Mouse (Mus musculus) neural tube, embryonic 14.5 days (tissue): ENCODE results near the gene Ttn. TPM values are rescaled to one million over a fixed set of nuclear protein-coding genes. Genes with fewer than 3 reads are reported as not detected.

Experiments
- ATAC-seq: fragments of 200-750 bp; cut with Nextera tagmentation; 2 replicates; pipeline ENCODE4 v1.8.0; 2017; ENCODE audit warnings: low read depth, mild to moderate bottlenecking, moderate TSS enrichment, moderate library complexity
- H3K27ac ChIP-seq: fragments of 300-500 bp; sonication (generic); 2 replicates; pipeline ENCODE4 v1.5.1; 2014; ENCODE audit warnings: low read depth, mild to moderate bottlenecking, control low read depth, low read length, moderate library complexity, mixed read lengths
- H3K27me3 ChIP-seq: fragments of 300-500 bp; sonication (generic); 2 replicates; pipeline ENCODE4 v1.6.1; 2014; ENCODE audit warnings: low read length; ENCODE audit not compliant: control insufficient read depth, insufficient read depth
- H3K36me3 ChIP-seq: fragments of 300-500 bp; sonication (generic); 2 replicates; pipeline ENCODE4 v1.6.1; 2014; ENCODE audit warnings: low read length, mixed read lengths; ENCODE audit not compliant: control insufficient read depth, insufficient read depth
- H3K4me1 ChIP-seq: fragments of 300-500 bp; sonication (generic); 2 replicates; pipeline ENCODE4 v1.6.1; 2014; ENCODE audit warnings: low read length; ENCODE audit not compliant: control insufficient read depth, insufficient read depth
- H3K4me2 ChIP-seq: fragments of 300-500 bp; sonication (generic); 2 replicates; pipeline ENCODE4 v1.6.1; 2014; ENCODE audit warnings: mild to moderate bottlenecking, low read depth, low read length, control low read depth
- H3K4me3 ChIP-seq: fragments of 300-500 bp; sonication (generic); 2 replicates; pipeline ENCODE4 v1.5.1; 2014; ENCODE audit warnings: low read depth, low read length, control low read depth, mixed read lengths
- H3K9ac ChIP-seq: fragments of 300-500 bp; sonication (generic); replicated peaks from 2 replicates; pipeline ENCODE4 v1.6.1; 2014; ENCODE audit warnings: low read depth, mild to moderate bottlenecking, control low read depth, low read length, mixed read lengths
- H3K9me3 ChIP-seq: fragments of 300-500 bp; sonication (generic); 2 replicates; pipeline ENCODE4 v1.6.1; 2016; ENCODE audit warnings: low read length; ENCODE audit not compliant: control insufficient read depth
- WGBS: fragments of 180-500 bp; shearing (Covaris S2); extraction: QIAGEN DNeasy Blood & Tissue Kit; methylation state at CpG from one replicate; pipeline ENCODE4 v1.1.7; 2014; 5-methylcytosine and 5-hydroxymethylcytosine counted together
- polyA plus RNA-seq: library from polyadenylated mRNA; unstranded; fragments of >200 nt; fragmentation: Nextera tagmentation; extraction: Ambion mirVana; gene quantifications from 2 replicates; pipeline ENCODE4 v1.2.1, GENCODE M21; 2014

Ttn gene
- polyA plus RNA-seq, 1 experiment from 2014 or later: 1.9 TPM

GRCm38 (mm10) chr2:76674725-76675427 lies 307.5 kb downstream of the Ttn start, which contains the start of gene Plekha3:
Plekha3 (plus strand) TSS chr2:76675281.
- no peaks in the 10 kb centered on the region for H3K27me3 ChIP-seq
- WGBS: 5% methylated on average over 44 of the region's 52 CpGs
- ATAC-seq: peak; percentile 75
- peak within 1 kb of the TSS; percentile 82 for H3K4me3 ChIP-seq
- H3K27ac ChIP-seq: peak within 1 kb of the TSS; percentile 73
- H3K4me1 ChIP-seq: peaks cover 27% of the 10 kb centered on the region
- no peaks in the 10 kb centered on the region for H3K9me3 ChIP-seq
- 0 out of 2 replicates have a peak, but pooled peaks cover 4% of the 10 kb centered on the region for H3K36me3 ChIP-seq
- H3K4me2 ChIP-seq: peak within 1 kb of the TSS; percentile 75
- peak within 1 kb of the TSS; percentile 88 for H3K9ac ChIP-seq

- Histone ChIP-seq H3K9me3 (no peaks in the 10 kb centered on the region), H3K9ac (no peak overlapping the region), H3K4me2 (peak overlapping the region; percentile 81)
Observed at GRCm38 (mm10) chr2:76673472-76674081, 308.8 kb downstream of the Ttn start.

GRCm38 (mm10) chr2:76672966-76673392 lies 309.4 kb downstream of the Ttn start, which contains the start of gene Fkbp7:
Fkbp7 (minus strand) TSS chr2:76673116.
- Histone ChIP-seq H3K27me3 (no peaks in the 10 kb centered on the region), H3K4me1 (peaks cover 27% of the 10 kb centered on the region), H3K27ac (peak within 1 kb of the TSS; percentile 82), H3K9ac (peak within 1 kb of the TSS; percentile 51), H3K4me2 (peak within 1 kb of the TSS; percentile 81), H3K36me3 (no peaks in the 10 kb centered on the region), H3K9me3 (no peaks in the 10 kb centered on the region), H3K4me3 (peak within 1 kb of the TSS; percentile 40)
- peak; percentile 93 for ATAC-seq
- under 1% methylated on average over 17 of the region's 17 CpGs for WGBS

More at GRCm38 (mm10) chr2:76673472-76674081, 308.8 kb downstream of the Ttn start:
- peak overlapping the region; percentile 82; the same call in 1 of the 2 replicates for H3K27ac ChIP-seq
- no peaks in the 10 kb centered on the region for H3K36me3 ChIP-seq
- H3K4me3 ChIP-seq: peak overlapping the region; percentile 40; the same call in 1 of the 2 replicates
- H3K27me3 ChIP-seq: no peaks in the 10 kb centered on the region
- ATAC-seq: no peak
- peaks cover 27% of the 10 kb centered on the region for H3K4me1 ChIP-seq
- 40% methylated on average over 7 of the region's 7 CpGs for WGBS

GRCm38 (mm10) chr2:76672134-76672745 lies 310.1 kb downstream of the Ttn start:
- H3K4me3 ChIP-seq: peak overlapping the region; percentile 40
- H3K9ac ChIP-seq: peak overlapping the region; percentile 51
- H3K4me1 ChIP-seq: peaks cover 22% of the 10 kb centered on the region
- peak overlapping the region; percentile 81 for H3K4me2 ChIP-seq
- H3K36me3 ChIP-seq: no peaks in the 10 kb centered on the region
- no peaks in the 10 kb centered on the region for H3K27me3 ChIP-seq
- peak overlapping the region; percentile 82 for H3K27ac ChIP-seq
- H3K9me3 ChIP-seq: no peaks in the 10 kb centered on the region
- ATAC-seq: no peak
- WGBS: 38% methylated on average over 9 of the region's 9 CpGs

GRCm38 (mm10) chr2:76671641-76672040 lies 310.7 kb downstream of the Ttn start:
- 86% methylated on average over 6 of the region's 6 CpGs for WGBS
- Histone ChIP-seq H3K9ac (no peak overlapping the region; the same call in 1 of the 2 replicates), H3K27ac (no peak overlapping the region), H3K4me1 (peaks cover 17% of the 10 kb centered on the region), H3K36me3 (no peaks in the 10 kb centered on the region), H3K27me3 (no peaks in the 10 kb centered on the region), H3K9me3 (no peaks in the 10 kb centered on the region), H3K4me3 (peak overlapping the region; percentile 40), H3K4me2 (peak overlapping the region; percentile 81)
- no peak for ATAC-seq

- H3K27ac ChIP-seq: no peak overlapping the region
- WGBS: 85% methylated on average over 5 of the region's 5 CpGs
- H3K4me2 ChIP-seq: no peak overlapping the region
- no peaks in the 10 kb centered on the region for H3K27me3 ChIP-seq
- 0 out of 2 replicates have a peak, but pooled peaks cover 4% of the 10 kb centered on the region for H3K4me1 ChIP-seq
- no peak overlapping the region for H3K9ac ChIP-seq
- H3K4me3 ChIP-seq: no peak overlapping the region
- no peak for ATAC-seq
- no peaks in the 10 kb centered on the region for H3K9me3 ChIP-seq
- H3K36me3 ChIP-seq: peaks cover 5% of the 10 kb centered on the region; the same call in 1 of the 2 replicates
Observed at GRCm38 (mm10) chr2:76667200-76667599, 315.1 kb downstream of the Ttn start.

GRCm38 (mm10) chr2:76665531-76665930 lies 316.8 kb downstream of the Ttn start:
- Histone ChIP-seq H3K36me3 (peaks cover 5% of the 10 kb centered on the region; the same call in 1 of the 2 replicates), H3K27ac (no peak overlapping the region), H3K4me2 (no peak overlapping the region), H3K27me3 (no peaks in the 10 kb centered on the region), H3K9me3 (no peaks in the 10 kb centered on the region), H3K9ac (no peak overlapping the region), H3K4me3 (no peak overlapping the region), H3K4me1 (no peaks in the 10 kb centered on the region)
- no peak for ATAC-seq
- 95% methylated on average over 7 of the region's 7 CpGs for WGBS

- no peak for ATAC-seq
- WGBS: 56% methylated on average over 6 of the region's 8 CpGs
Observed at GRCm38 (mm10) chr2:76659419-76659818, 322.9 kb downstream of the Ttn start.

More at GRCm38 (mm10) chr2:76659419-76659818, 322.9 kb downstream of the Ttn start:
- Histone ChIP-seq H3K9ac (no peak overlapping the region), H3K4me3 (no peak overlapping the region), H3K27me3 (no peaks in the 10 kb centered on the region), H3K36me3 (no peaks in the 10 kb centered on the region; the same call in 1 of the 2 replicates), H3K4me1 (no peaks in the 10 kb centered on the region), H3K4me2 (no peak overlapping the region), H3K9me3 (no peaks in the 10 kb centered on the region), H3K27ac (no peak overlapping the region)
